Mouse (Mus musculus) large intestine, adult 2 months (tissue): ENCODE data around the gene Sipa1l2. TPM values are rescaled to one million over a fixed set of nuclear protein-coding genes. Genes with fewer than 3 reads are reported as not detected.
"Not testable (repeated sequence)": the region's sequence is repeated elsewhere in the genome, so short reads cannot be mapped to it uniquely, and the experiment has no call there.

Experiments used
- DNase-seq: peaks from one replicate; pipeline ENCODE4 v3.0.0-alpha.2; 2012; ENCODE audit warnings: low read depth, low spot score
- WGBS: fragments of 180-500 bp; shearing (Covaris S2); methylation state at CpG from one replicate; pipeline ENCODE4 v1.1.7; 2018; 5-methylcytosine and 5-hydroxymethylcytosine counted together
- polyA plus RNA-seq: library from polyadenylated mRNA; depleted of rRNA; stranded (reverse); fragments of >200 nt; gene quantifications from 2 replicates; pipeline ENCODE4 v1.2.3, GENCODE M21; 2012

Sipa1l2 gene
- polyA plus RNA-seq, 1 experiment: 5.9 TPM

DNA sequence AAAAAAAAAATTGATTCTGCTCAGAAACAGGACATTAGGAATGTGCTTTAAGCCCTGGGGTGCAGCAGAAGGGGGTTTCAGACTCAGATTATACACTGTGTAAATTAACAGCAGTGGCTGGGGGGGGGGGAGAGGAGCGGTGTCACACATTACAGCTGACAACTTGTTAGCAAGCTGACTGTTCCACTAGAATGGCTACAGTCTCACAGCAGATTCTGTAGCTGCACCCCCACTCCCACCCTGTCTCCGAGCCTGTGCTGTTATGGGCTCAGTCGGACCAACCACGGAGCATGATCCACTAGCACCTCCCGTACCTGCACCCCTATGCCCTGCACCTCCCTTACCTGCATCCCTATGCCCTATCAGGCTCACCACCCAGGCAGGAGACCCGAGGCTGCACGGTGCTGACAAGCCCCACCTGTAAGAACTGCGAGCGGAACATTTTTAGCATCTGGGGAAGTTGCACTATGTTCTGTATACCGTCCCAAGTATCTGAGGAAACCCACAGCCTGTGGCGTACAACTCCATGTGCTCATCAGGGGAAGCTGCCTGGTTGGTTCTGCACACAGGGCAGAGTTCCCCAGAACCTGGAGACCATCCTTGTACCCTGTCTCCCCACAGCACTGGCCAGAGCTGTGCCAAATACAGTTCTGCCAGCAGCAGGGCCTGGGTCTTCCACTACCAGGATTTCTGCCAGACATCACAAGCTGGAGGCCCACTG is 26.6 kb downstream of the Sipa1l2 start:
- 73% methylated on average over 11 of the region's 11 CpGs for WGBS
- no peak for DNase-seq

DNA sequence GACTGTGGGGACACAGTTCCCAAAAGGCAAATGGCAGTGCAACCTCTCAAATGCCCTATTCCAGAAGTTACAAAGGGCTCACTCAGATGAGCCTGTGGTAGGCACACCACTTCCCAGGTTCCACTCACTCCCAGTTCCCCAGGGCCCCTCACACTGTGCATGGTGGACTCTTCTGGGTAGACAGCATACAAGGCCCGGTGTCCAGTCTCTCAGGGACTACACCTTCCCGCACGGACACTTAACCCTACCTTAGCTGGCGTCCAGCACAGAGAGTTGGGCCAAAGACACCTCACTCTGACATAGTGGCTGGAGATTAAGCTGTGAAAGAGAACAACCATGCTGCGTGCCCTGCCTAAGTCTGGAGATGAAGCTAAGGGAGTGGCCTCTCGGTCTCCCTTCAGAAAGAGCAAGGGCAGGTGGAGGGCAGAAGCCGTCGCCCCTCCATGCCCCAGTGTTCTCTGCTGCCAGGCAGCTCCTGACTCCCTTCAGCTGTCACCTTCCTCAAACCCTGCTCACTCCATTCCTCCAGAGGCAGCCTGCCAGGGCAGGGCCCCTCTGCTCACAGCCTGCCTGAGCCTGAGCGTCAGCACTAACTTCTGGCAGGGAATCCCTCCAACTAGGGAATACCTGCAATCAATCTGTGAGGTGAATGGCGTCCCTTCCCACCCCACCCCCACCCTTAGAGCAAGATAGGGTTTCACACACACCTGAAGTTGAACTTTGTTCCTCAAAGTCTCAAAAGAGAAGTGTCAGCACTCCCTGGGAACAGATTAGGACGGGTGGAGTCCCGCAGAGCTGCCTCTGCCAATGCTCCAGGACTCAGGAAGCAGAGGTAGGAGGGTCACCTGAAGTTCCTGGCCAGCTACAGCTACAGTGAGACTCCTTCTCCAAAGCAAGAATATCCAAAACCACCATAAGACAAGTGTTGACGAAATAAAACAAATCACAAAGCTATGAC is 30.3 kb downstream of the Sipa1l2 start:
- WGBS: 39% methylated on average over 13 of the region's 13 CpGs
- no peak for DNase-seq

DNA sequence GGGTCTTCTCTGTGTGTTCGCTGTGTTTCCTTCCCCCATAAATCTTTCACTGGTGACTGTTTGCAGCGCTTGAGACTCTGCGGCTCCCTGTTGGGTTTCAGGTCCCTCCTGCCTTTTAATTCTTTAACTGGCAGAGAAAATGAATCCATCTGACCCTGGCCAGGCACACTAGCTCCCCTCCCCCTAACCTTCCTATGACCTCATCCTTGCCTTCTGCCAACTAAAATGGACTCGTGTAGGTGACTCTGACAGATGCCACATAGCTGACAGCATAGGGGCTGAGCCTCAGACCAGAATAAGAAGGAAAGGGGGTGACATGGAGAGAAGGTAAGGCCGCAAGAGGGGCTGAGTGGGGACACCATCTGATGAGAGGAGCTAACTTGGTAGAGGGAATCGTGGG is 31.3 kb downstream of the Sipa1l2 start:
- WGBS: 78% methylated on average over 6 of the region's 6 CpGs
- DNase-seq: no peak

DNA sequence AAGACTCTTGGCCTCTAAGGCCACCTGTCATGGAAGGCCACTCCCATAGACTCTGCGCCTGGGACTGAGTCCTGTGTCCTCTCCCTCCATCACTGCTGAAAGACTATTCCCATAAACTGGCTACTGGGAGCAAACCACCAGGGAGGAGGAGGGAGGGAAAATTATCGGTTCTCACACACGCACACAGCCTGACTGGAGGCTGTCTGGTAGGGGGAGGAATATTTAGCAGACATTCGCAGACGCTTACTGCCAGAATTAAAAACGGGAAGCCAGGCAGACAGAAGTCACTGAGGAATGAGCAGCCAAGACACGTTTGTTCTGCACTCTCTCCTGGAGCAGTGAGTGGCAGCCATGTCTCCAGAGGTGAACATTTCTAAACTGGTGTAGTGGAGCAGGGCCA is 35.9 kb downstream of the Sipa1l2 start:
- DNase-seq: no peak
- 65% methylated on average over 7 of the region's 7 CpGs for WGBS

DNA sequence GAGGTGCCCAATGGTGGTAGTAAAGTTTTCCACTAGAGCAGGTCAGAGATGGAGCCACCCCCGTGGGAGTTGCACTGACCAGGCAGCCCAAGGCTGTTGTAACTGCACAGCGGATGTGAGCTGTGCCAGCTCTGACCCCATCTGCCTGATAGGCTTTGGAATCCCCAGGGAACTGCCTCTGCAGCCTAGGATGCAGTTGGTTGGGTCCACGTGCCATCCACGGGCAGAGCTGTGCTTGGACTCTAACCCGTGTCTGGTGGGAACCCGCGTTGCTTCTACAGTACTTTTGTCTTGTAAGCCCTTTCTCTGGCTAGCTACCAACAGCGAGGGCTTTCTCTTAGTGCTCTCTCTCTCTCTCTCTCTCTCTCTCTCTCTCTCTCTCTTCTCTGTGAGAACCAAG is 36.7 kb downstream of the Sipa1l2 start:
- no peak for DNase-seq
- WGBS: 79% methylated on average over 8 of the region's 8 CpGs

DNA sequence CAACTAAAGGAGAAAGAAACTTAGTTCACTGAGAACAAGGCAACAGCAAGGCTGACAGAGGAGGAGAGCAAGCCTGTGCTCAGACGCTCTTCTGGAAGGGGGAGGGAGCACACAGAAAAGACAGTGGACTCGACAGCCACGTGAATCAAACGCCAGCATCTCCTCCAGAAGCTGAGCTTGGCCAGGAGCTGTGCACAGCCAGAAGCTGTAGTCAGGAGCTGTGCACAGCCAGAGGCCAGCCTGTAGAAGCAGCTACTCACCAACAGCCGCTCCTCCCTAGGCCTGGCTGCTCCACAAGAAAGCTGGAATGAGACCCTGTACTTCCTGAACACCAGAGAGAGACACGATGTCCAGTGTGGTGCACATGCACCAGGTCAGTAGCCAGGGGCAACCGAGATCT is 37.4 kb downstream of the Sipa1l2 start:
- DNase-seq: no peak
- 45% methylated on average over 7 of the region's 7 CpGs for WGBS

DNA sequence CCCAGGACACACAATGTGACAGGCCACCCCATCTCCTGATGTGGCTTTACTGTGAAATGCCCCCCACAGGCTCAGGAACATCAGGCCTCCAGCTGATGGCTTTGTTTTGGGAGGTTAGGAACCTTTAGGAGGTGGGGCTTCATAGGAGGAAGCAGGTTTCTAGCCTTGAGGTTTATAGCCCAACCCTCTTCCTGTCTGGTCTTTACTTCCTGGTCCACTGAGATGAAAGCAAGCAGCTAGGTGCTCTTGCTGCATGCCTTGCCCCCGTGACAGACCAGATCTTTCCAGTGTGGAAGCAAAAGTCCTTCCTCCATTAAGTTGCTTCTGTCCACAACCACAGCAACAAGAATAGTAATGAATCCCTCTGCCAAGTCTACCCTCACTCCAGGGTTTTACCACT is 38.0 kb downstream of the Sipa1l2 start:
- no peak for DNase-seq
- WGBS: 22% methylated on average over 1 of the region's 1 CpGs

DNA sequence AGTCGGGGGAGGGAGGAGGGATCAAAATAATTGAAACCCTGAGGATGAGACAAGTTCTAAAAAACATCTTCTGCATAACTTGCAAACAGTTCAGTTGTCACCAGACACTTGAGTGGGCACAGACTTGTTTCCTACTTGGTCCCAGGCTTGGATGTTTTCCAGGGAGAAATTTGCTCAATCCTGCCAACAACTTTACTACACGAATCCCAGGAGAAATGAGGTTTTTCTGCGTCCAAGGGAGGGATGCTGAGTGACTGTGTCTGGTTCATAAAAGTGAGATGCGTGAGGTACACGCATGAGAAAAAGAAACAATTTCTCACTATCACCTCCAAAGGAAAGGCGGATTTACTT is 38.5 kb downstream of the Sipa1l2 start:
- WGBS: 63% methylated on average over 6 of the region's 6 CpGs
- no peak for DNase-seq

DNA sequence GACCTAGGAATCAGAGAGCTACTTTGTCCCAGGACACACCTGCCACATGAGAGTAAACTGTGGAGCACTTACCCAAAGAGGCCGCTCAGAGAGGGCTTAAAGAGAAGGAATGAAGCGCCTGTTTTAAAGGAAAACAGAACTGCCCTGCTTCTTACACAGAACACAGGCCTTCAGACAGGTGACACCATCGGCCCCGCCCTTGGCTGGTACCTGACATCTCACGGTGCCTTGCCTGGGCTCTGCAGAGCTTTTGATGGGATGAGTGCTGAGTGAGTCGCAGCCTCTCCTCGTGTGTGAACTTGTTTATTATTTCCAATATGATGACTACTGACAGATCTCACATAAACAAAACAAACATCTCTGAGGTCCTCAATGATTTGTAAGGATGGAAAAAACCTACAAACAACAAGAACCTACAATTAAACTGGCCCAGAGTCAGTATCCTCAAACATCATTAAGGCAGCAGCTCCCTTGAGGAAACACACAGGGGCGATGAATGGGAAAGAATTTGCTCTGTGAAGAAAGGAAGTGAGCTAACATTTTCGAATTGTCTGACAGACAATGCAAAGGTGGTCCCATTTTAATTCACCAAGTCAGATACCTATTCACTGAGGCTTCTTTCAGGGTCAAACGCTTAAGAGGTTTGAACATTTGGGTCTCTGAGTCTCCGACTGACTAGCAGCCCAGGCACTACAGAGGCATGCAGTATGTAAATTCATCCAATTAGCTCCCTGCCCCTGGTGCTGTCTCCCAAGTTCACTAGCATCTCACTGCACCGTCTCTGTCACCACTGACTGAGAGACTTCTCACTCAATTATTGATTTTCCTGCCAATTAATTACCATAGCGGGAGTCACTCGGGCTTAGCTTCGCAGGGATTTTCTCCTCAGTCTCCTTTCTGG is 39.2 kb downstream of the Sipa1l2 start:
- WGBS: 60% methylated on average over 15 of the region's 15 CpGs
- no peak for DNase-seq

DNA sequence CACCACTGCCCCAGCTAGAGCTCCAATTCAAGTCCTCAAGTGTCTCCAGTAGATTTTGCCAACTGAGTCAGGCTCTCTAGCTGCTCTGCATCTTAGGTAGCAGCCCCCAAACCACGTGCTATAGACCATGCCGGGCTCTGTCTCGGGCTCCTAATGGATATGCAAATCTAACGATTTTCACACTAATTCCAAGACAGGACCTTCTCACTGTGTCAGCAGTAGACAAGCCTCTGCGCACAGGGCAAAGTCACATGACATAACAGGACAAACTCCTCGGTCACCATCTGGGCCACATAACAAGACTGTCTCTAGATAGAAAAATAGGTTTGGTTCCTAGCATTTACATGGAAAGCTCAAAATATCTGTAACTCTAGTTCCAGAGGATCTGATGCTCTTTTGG is 40.6 kb downstream of the Sipa1l2 start:
- no peak for DNase-seq
- 89% methylated on average over 6 of the region's 6 CpGs for WGBS

DNA sequence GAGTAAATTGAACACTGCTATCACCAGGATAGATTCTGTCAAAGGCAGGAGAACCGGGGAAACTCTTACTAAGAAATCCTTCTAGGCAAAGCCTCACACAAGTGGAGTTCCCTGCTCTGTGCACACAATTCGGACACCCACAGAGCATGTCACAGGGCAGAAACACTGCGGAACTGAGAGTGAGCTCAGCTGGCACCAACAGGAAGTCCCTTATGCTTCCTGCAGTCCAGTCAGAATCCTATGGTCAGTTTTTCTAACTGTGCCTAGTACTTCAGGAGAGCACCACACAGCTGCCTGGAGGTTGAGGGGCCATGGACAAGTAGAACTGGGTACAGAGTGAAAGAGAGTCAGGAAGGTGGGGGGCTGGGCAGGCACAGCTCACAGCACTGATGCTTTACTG is 41.7 kb downstream of the Sipa1l2 start:
- no peak for DNase-seq

DNA sequence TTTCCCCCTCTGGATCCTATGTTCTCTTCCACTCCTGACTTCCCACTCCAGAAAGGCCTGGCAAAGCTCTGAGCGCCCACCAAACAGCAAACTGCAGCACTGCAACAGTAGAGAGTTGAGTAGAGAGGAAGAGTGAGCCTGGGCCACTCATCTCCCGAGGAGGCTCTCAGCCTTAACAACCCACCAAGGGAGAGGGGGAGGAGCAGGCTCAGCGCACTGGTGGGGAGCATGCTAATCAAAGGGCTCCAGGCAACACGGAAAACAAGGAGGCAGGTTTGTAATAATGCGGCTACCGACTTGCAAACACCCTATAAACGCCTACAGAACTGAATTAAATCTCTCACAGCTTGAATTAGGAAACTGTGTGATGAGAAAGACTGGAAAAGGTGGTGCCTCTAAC is 42.6 kb downstream of the Sipa1l2 start:
- DNase-seq: no peak
- 74% methylated on average over 7 of the region's 7 CpGs for WGBS

More for the DNA sequence above, 41.7 kb downstream of the Sipa1l2 start:
- 89% methylated on average over 3 of the region's 3 CpGs for WGBS

DNA sequence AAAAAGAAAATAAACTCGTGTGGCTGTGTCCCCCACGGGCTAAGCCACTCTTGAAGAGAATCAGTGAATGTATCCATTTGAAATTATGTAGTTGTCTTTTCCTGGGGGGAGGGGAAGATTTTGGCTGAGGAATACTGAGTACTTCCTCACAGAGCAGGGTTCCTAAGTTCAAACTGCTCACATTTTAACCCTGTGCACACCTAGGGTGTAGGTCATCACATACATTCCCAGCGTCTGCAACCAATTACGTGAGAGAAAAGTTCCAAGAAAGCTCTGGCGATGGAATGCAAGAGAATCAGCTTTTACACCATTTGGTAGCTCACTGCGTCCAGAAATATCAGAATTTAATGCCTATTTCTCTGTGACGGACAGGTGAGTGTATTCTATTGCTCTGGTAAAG is 43.0 kb downstream of the Sipa1l2 start:
- 84% methylated on average over 7 of the region's 7 CpGs for WGBS
- no peak for DNase-seq

DNA sequence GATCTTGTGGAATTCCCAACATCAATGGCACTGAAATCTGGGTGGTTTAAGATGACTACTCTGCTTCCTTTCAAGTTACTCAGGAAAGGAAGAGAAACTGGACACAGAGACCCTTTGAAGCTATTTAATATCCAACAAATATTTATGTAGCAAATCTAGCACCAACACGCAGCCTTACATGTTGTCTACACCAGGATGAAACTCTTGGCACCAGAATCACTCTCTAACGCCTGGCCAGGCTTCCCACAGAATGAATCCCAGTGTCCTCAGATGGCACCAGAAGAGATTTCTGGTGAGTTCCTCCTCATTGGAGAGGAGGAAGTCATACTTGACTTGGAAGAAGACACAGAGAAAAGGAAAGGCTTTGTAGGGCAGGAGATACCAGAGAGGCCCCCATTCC is 45.1 kb downstream of the Sipa1l2 start:
- WGBS: 62% methylated on average over 2 of the region's 2 CpGs
- no peak for DNase-seq

DNA sequence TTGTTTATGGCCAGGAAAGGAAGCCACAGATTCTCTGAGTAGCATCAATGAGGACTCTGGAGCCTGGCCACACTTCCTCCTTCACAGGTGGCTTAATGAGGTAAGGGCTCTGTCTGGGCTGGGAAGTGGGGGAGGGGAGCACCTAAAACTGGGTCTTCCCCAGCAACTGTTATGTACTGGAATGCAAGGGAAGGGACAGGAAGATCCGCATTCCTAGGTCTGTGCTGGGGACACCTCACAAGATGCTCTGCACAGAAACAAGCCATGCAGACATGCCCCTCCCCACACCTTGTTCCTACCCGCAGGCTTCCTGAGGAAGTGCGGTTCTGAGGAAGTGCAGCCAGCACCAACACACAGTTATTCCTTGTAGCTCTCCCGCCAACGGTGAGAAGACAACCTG is 46.4 kb downstream of the Sipa1l2 start:
- no peak for DNase-seq
- WGBS: 71% methylated on average over 5 of the region's 5 CpGs

DNA sequence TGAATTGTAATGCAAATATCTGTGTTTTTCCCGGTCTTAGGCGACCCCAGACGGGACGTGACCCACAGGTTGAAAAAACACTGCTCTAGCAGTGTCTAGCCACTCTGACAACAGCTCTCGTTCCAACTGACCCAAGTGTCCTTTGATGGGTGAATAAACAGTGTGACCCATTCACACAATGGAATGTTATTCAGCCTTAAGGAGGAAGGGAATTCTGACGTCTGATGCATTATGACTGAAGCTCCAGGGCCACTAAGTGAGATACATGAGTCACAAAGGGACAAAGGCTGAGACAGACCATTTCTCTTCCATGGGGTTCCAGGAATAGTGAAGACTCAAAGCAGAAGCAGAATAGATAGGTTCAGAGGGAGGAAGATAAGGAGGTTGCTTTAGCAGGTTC is 47.5 kb downstream of the Sipa1l2 start:
- DNase-seq: no peak
- 71% methylated on average over 6 of the region's 6 CpGs for WGBS

DNA sequence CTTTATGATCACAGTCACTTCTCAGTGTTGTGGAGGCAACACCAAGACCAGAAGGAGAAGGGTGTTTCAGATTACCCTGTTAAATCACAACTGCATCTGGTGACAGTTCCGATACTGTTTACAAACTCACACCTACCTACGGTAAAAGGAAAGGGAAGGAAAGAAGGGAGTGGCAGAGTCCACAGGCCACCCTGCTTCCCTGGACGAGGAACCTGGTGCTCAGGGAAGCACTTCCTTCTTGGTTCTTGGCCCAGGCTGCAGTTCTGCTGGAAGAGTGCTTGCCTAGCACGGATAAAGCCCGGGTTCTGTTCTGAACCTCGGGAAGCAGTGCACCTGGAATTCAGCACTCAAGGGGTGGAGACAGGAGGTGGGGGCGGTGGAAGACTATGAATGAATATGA is 48.5 kb downstream of the Sipa1l2 start:
- WGBS: 23% methylated on average over 7 of the region's 7 CpGs
- DNase-seq: peak; percentile 52

DNA sequence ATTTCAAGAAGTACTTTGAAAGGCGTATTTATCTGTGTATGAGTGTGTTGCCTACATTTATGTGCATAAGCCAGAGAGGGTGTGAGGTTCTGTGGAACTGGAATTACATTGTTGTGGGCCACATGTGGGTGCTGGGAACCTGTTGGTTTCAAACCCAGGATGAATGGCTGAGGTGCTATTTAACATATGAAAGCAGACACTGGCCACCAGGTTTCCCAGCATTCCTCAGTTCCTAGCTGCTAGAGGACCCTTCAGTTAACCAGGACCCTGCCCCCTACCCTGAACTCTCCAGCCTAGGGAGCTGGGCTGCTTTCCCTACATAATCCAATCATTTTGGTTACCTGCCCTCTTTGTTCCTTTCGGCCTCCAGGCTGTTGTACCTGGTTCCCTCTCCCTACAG is 49.3 kb downstream of the Sipa1l2 start:
- not testable (repeated sequence) for DNase-seq
- 93% methylated on average over 2 of the region's 2 CpGs for WGBS

DNA sequence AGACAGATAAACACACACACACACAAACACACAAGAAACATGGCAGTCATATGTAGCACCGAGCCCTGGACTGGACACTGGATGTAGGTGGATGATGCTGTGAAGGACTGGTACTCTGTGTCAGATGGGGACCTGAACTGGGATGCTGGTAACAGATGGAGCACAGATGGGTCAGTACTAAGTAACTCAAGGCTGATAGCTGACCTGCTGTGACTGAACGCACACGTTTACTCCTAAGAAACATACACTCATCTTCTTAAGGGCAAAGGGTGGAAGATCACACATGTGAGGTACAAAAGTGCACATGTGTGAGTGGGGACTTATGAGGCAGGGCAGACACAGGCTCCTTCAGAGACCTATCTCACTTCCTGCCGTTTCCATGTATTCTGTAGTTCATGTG is 50.7 kb downstream of the Sipa1l2 start:
- DNase-seq: no peak
- WGBS: 93% methylated on average over 4 of the region's 4 CpGs

DNA sequence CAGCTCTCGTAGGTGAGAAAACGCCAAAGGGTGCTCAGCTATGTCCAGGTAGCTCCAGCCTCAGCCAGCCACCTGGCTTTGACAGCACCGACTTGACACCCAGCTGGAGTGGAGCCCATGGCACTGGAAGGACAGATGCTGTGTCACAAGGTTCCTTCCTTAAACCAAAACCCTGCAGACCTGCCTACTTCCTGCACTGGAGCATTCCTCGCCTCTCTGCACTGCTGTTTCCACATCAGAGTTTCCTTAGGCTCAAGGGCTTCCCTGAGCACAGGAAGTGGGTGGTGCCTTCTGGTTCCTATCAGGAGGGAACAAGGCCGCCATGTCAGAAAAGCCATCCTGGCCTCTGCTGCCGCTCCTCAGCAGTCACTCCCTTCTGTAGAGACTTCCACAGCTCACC is 51.3 kb downstream of the Sipa1l2 start:
- DNase-seq: no peak

More for the DNA sequence above, 51.3 kb downstream of the Sipa1l2 start:
- WGBS: 78% methylated on average over 6 of the region's 6 CpGs
